Mouse (Mus musculus): Measurements from ENCODE around the gene Alkbh4. TPM values are rescaled to one million over a fixed set of nuclear protein-coding genes. Genes with fewer than 3 reads are reported as not detected.

Alkbh4 gene
- polyA plus RNA-seq, 1 experiment from 2014 or later, result 24.6 TPM

DNA sequence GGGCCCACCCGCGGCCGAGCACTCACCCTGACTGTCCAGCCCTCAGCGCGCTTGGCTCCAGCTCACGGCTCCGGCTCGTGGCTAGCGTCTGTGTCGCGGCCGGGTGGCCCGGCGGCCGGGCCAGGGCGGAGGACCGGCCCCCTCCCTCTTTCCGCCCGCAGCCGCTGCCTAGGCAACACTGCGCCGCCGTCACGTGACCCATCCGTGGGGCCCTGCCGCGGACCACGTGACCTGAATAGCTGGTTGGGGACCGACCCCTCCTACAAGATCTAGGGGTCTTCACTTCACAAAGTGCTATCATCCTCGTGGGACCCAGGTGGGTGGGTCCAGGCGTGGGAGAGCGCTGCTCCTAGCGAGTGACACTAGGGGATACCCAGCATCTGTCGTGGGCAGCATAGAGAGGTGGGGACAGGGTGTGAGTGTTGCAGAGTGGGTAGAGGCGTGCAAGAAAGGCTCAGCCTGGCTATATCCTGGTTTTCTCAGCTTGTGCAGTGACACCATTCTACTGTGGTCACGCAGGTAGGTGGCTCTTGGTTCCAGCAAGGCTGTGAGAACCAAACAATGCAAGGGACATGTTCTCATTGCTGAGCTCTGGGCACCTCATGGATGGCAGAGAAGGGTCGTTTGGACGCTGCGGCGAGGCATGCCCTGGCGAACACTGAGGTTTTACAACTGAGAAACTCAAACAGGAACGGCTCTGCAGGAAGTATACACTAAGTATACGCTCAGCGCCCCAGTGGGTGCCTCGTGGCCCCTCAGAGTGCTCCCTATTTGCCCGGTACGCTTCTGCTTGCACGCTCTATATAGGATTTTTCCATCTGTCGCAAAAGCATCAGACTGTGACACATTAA lies 34.8 kb downstream of the Alkbh4 start, which contains the start of gene Orai2:
Gene Orai2, minus strand, starts transcription at position 202 of the 851 bp plus-strand sequence.
- H3K36me3 ChIP-seq, result peaks cover 4% of the 10 kb centered on the region; the same call in 1 of the 2 replicates
- no peak within 1 kb of the TSS for H3K27ac ChIP-seq
- peak within 1 kb of the TSS; percentile 73 for H3K9ac ChIP-seq
- no peaks in the 10 kb centered on the region for H3K27me3 ChIP-seq (replicated peaks)
- peaks cover 7% of the 10 kb centered on the region; the same call in 1 of the 2 replicates for H3K9me3 ChIP-seq
- H3K4me2 ChIP-seq (replicated peaks), result peak within 1 kb of the TSS; percentile 97
- peak within 1 kb of the TSS; percentile 59 for H3K4me3 ChIP-seq
- H3K4me1 ChIP-seq, result peaks cover 10% of the 10 kb centered on the region
- peak; percentile 89 for ATAC-seq (ENCODE audit: low FRiP score, low read depth)
- WGBS, result 5% methylated on average over 49 of the region's 49 CpGs

- Histone ChIP-seq H3K9me3 (peaks cover 7% of the 10 kb centered on the region; the same call in 1 of the 2 replicates), H3K27me3 (replicated peaks) (no peaks in the 10 kb centered on the region), H3K36me3 (peaks cover 4% of the 10 kb centered on the region; the same call in 1 of the 2 replicates), H3K4me3 (peak overlapping the region; percentile 59), H3K9ac (peak overlapping the region; percentile 73; the same call in 1 of the 2 replicates), H3K4me2 (replicated peaks) (peak overlapping the region; percentile 97), H3K27ac (no peak overlapping the region), H3K4me1 (peaks cover 10% of the 10 kb centered on the region)
- ATAC-seq (ENCODE audit: low FRiP score, low read depth), result no peak
- 41% methylated on average over 17 of the region's 17 CpGs for WGBS
These were observed 35.7 kb downstream of the Alkbh4 start for GRCm38 (mm10) chr5:136171363-136172341.

DNA sequence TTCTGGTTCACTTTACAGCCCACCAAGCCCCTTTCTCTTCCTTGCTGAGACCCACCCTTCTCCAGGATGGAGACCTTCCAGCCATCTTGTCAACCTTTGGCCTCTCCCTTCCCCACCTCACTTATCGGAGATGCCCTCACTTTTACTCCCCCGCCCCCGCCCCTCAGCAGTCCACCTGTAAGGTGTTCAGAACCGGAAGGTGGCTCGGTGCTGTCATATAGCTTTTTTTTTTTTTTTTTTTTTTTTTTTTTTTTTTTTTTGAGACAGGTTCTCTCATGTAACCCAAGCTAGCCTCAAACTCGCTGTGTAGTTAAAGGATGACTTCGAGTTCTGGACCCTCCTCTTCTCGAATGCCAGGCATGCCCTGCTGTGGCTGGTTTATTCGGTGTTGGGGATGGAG lies 37.0 kb downstream of the Alkbh4 start:
- H3K9me3 ChIP-seq, result peaks cover 5% of the 10 kb centered on the region; the same call in 1 of the 2 replicates
- no peaks in the 10 kb centered on the region for H3K27me3 ChIP-seq (replicated peaks)
- H3K36me3 ChIP-seq, result peaks cover 11% of the 10 kb centered on the region; the same call in 1 of the 2 replicates
- H3K4me2 ChIP-seq (replicated peaks), result no peak overlapping the region
- WGBS, result 76% methylated on average over 9 of the region's 9 CpGs
- ATAC-seq (ENCODE audit: low FRiP score, low read depth), result no peak
- H3K27ac ChIP-seq, result no peak overlapping the region
- H3K4me1 ChIP-seq, result peaks cover 10% of the 10 kb centered on the region
- no peak overlapping the region for H3K4me3 ChIP-seq
- H3K9ac ChIP-seq, result no peak overlapping the region

DNA sequence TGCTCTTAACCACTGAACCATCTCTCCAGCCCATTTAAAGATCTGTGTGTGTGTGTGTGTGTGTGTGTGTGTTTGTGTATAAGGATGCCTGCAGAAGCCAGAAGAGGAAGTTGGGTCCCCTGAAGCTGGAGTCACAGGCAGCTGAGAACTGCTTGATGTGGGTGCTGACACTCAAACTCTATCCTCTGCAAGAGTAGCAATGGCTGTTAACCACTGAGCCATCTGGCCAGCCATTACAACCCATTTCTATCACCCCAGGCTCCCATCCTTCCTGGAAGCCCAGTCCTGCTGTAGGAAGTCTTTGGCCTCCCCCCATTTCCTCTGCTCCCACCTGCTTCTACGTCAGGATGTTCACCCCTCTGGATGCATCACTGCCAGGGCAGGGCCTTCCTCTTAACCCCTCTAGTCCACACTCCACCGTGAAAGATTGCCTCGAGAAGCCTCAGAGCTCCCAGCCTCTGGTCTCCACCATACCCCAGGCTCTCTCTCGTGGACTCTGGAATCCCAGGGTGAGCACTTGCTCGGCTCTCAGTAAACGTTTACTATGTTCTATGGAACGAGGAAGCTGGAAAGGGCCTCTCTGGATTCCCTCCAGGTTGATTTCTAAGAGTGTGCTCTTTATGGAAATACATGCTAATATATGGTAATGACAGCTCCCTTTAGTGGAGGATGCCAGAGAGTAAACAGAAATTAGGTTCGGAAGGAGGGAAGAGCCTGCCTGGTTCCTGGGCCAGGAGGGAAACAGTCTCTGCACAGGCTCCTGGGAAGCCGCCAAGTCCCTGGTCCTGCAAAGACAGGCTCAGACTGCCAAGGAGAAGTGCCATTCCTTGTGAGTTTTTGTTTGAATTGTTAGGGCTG lies 37.9 kb downstream of the Alkbh4 start:
- no peak for ATAC-seq (ENCODE audit: low FRiP score, low read depth)
- Histone ChIP-seq H3K4me3 (no peak overlapping the region), H3K4me1 (peaks cover 10% of the 10 kb centered on the region), H3K9me3 (no peaks in the 10 kb centered on the region), H3K9ac (no peak overlapping the region), H3K36me3 (peaks cover 16% of the 10 kb centered on the region; the same call in 1 of the 2 replicates), H3K27ac (no peak overlapping the region), H3K27me3 (replicated peaks) (no peaks in the 10 kb centered on the region), H3K4me2 (replicated peaks) (no peak overlapping the region)
- WGBS, result 57% methylated on average over 9 of the region's 9 CpGs

DNA sequence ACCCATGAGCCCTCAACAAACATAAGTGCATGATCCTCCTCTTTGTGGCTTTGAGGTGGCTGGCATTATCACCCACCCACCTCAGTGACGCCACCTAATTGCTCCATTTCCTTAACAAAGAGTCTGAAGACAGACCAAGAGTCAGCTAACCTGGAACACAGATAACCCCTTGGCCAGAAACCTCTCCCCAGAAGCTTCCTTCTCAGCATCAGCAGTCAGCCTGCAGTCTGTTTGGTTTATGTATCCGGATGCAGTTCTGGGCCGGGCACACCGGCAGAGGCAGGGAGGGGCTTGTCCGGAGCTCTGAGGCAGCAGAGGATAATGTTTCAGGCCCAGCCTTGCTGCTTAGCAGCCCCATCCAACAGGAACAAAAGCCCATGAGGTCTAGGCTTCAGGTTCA lies 43.6 kb downstream of the Alkbh4 start:
- ATAC-seq (ENCODE audit: low FRiP score, low read depth), result no peak
- Histone ChIP-seq H3K4me2 (replicated peaks) (no peak overlapping the region), H3K4me3 (no peak overlapping the region), H3K9me3 (no peaks in the 10 kb centered on the region), H3K4me1 (no peaks in the 10 kb centered on the region), H3K27me3 (replicated peaks) (no peaks in the 10 kb centered on the region), H3K27ac (no peak overlapping the region), H3K9ac (no peak overlapping the region), H3K36me3 (peaks cover 69% of the 10 kb centered on the region)
- WGBS, result 68% methylated on average over 5 of the region's 5 CpGs

DNA sequence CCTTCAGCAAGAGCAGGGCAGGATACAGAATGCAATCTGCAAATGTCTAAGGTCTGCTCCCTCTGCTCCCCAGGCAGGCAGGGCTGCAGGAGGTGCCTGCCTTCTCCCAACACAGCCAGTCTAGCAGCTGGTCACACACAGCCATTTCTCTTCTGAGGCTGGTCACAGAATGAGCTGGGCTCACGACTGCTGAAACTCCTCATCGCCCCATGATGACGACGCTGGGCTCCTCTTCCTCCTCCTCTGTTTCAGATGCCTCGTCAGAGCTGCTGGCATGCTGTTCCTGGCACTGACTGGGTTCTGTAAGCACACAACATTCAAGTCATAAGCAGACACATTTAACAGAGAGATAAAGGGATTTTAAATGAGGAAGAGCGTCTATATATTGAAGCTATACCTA lies 45.3 kb downstream of the Alkbh4 start:
- Histone ChIP-seq H3K36me3 (peaks cover 80% of the 10 kb centered on the region), H3K27me3 (replicated peaks) (no peaks in the 10 kb centered on the region), H3K27ac (no peak overlapping the region), H3K9me3 (no peaks in the 10 kb centered on the region), H3K4me1 (0 out of 2 replicates have a peak, but pooled peaks cover under 1% of the 10 kb centered on the region), H3K4me3 (no peak overlapping the region), H3K9ac (no peak overlapping the region), H3K4me2 (replicated peaks) (no peak overlapping the region)
- ATAC-seq (ENCODE audit: low FRiP score, low read depth), result no peak
- WGBS, result 91% methylated on average over 6 of the region's 6 CpGs

GRCm38 (mm10) chr5:136182049-136182448 lies 46.1 kb downstream of the Alkbh4 start:
- Histone ChIP-seq H3K4me3 (no peak overlapping the region), H3K36me3 (peaks cover 86% of the 10 kb centered on the region), H3K9ac (no peak overlapping the region), H3K27me3 (replicated peaks) (no peaks in the 10 kb centered on the region), H3K9me3 (no peaks in the 10 kb centered on the region), H3K4me1 (0 out of 2 replicates have a peak, but pooled peaks cover 3% of the 10 kb centered on the region), H3K27ac (no peak overlapping the region), H3K4me2 (replicated peaks) (no peak overlapping the region)
- ATAC-seq (ENCODE audit: low FRiP score, low read depth), result no peak
- 87% methylated on average over 6 of the region's 6 CpGs for WGBS

DNA sequence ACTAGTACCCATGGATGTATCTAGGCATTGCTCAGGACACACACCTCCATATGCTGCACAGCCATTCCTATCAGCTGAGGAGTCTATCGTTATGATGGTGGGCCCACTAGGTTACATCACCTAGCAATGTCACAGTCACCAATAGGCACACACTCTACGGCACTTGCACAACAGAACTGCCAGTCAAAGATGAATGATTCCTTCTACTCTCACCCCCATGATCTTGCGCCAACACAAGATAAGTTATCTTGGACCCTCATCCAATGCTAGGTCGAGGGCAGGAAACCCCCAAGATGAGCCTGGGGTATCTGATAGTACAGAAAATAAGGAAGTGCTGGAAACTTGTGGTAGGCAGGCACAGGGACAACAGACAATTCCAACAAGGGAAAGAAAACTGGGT lies 46.9 kb downstream of the Alkbh4 start:
- 93% methylated on average over 4 of the region's 4 CpGs for WGBS
- Histone ChIP-seq H3K27ac (no peak overlapping the region), H3K4me3 (no peak overlapping the region), H3K9me3 (no peaks in the 10 kb centered on the region), H3K36me3 (peaks cover 83% of the 10 kb centered on the region), H3K4me2 (replicated peaks) (no peak overlapping the region), H3K4me1 (0 out of 2 replicates have a peak, but pooled peaks cover 3% of the 10 kb centered on the region), H3K27me3 (replicated peaks) (no peaks in the 10 kb centered on the region), H3K9ac (no peak overlapping the region)
- ATAC-seq (ENCODE audit: low FRiP score, low read depth), result no peak

DNA sequence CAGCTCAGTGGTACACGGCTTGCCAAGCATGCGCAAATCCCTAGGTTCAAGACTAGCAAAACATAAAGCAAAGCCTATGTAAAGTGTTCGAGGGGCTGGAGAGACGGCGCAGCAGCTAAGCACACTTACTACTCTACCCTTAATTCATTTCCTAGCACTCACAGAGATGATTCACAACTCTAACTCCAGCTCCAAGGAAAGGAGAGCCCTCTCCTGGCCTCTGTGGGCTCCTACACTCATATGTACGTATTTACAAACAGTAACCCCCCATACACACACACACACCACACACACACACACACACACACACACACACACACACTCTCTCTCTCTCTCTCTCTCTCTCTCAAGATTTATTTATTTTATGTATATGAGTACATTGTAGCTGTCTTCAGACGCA lies 47.8 kb downstream of the Alkbh4 start:
- H3K4me1 ChIP-seq, result 0 out of 2 replicates have a peak, but pooled peaks cover 3% of the 10 kb centered on the region
- 90% methylated on average over 7 of the region's 7 CpGs for WGBS
- no peak for ATAC-seq (ENCODE audit: low FRiP score, low read depth)
- no peaks in the 10 kb centered on the region for H3K9me3 ChIP-seq
- H3K36me3 ChIP-seq, result peaks cover 83% of the 10 kb centered on the region
- H3K4me3 ChIP-seq, result no peak overlapping the region
- no peak overlapping the region for H3K4me2 ChIP-seq (replicated peaks)
- H3K27ac ChIP-seq, result no peak overlapping the region
- H3K9ac ChIP-seq, result no peak overlapping the region
- no peaks in the 10 kb centered on the region for H3K27me3 ChIP-seq (replicated peaks)

- no peaks in the 10 kb centered on the region for H3K27me3 ChIP-seq (replicated peaks)
- H3K9me3 ChIP-seq, result no peaks in the 10 kb centered on the region
- 47% methylated on average over 4 of the region's 4 CpGs for WGBS
- 0 out of 2 replicates have a peak, but pooled peaks cover 3% of the 10 kb centered on the region for H3K4me1 ChIP-seq
- H3K4me3 ChIP-seq, result no peak overlapping the region
- peaks cover 78% of the 10 kb centered on the region for H3K36me3 ChIP-seq
- H3K27ac ChIP-seq, result no peak overlapping the region
- no peak overlapping the region for H3K4me2 ChIP-seq (replicated peaks)
- no peak for ATAC-seq (ENCODE audit: low FRiP score, low read depth)
- H3K9ac ChIP-seq, result no peak overlapping the region
These were observed 50.8 kb downstream of the Alkbh4 start for GRCm38 (mm10) chr5:136186723-136187122.

Measured in neural tube, embryonic 12.5 days (tissue).